Mouse (Mus musculus) intestine, embryonic 15.5 days (tissue): ENCODE data around the gene Adora1. TPM values are rescaled to one million over a fixed set of nuclear protein-coding genes. Genes with fewer than 3 reads are reported as not detected.

ENCODE experiments used
- ATAC-seq: fragments of 200-750 bp; cut with Nextera tagmentation; 2 replicates; pipeline ENCODE4 v1.8.0; 2017; ENCODE audit warnings: moderate TSS enrichment, moderate library complexity
- H3K27ac ChIP-seq: fragments of 300-500 bp; sonication (generic); 2 replicates; pipeline ENCODE4 v1.5.1; 2015; ENCODE audit warnings: mild to moderate bottlenecking, inconsistent platforms
- H3K27me3 ChIP-seq: fragments of 300-500 bp; sonication (generic); replicated peaks from 2 replicates; pipeline ENCODE4 v1.6.1; 2015; ENCODE audit warnings: inconsistent platforms
- H3K36me3 ChIP-seq: fragments of 300-500 bp; sonication (generic); 2 replicates; pipeline ENCODE4 v1.6.1; 2015; ENCODE audit warnings: inconsistent platforms
- H3K4me1 ChIP-seq: fragments of 300-500 bp; sonication (generic); replicated peaks from 2 replicates; pipeline ENCODE4 v1.6.1; 2015; ENCODE audit warnings: inconsistent platforms
- H3K4me2 ChIP-seq: fragments of 300-500 bp; sonication (generic); replicated peaks from 2 replicates; pipeline ENCODE4 v1.6.1; 2015; ENCODE audit warnings: mild to moderate bottlenecking, inconsistent platforms
- H3K4me3 ChIP-seq: fragments of 300-500 bp; sonication (generic); replicated peaks from 2 replicates; pipeline ENCODE4 v1.5.1; 2015; ENCODE audit warnings: inconsistent platforms
- H3K9ac ChIP-seq: fragments of 300-500 bp; sonication (generic); 2 replicates; pipeline ENCODE4 v1.6.1; 2015; ENCODE audit warnings: inconsistent platforms
- H3K9me3 ChIP-seq: fragments of 300-500 bp; sonication (generic); 2 replicates; pipeline ENCODE4 v1.6.1; 2016; ENCODE audit warnings: inconsistent platforms
- WGBS: fragments of 180-500 bp; shearing (Covaris S2); methylation state at CpG from one replicate; pipeline ENCODE4 v1.1.7; 2015; 5-methylcytosine and 5-hydroxymethylcytosine counted together
- polyA plus RNA-seq: library from polyadenylated mRNA; unstranded; fragments of >200 nt; fragmentation: Nextera tagmentation; extraction: Ambion mirVana; gene quantifications from 2 replicates; pipeline ENCODE4 v1.2.1, GENCODE M21; 2015

The Adora1 gene
- polyA plus RNA-seq, 1 experiment from 2014 or later: 4.0 TPM

GRCm38 (mm10) chr1:134234455-134235390, 508 bp downstream of the Adora1 start:
- peak; percentile 44 for ATAC-seq
- Histone ChIP-seq H3K36me3 (no peaks in the 10 kb centered on the region), H3K4me1 (peaks cover 24% of the 10 kb centered on the region), H3K4me2 (peak overlapping the region; percentile 90), H3K9me3 (no peaks in the 10 kb centered on the region), H3K4me3 (peak overlapping the region; percentile 41), H3K27me3 (peaks cover 34% of the 10 kb centered on the region), H3K9ac (peak overlapping the region; percentile 29), H3K27ac (no peak overlapping the region)
- WGBS: 2% methylated on average over 41 of the region's 41 CpGs

- Histone ChIP-seq H3K4me1 (peaks cover 24% of the 10 kb centered on the region), H3K4me2 (peak overlapping the region; percentile 90), H3K9ac (peak overlapping the region; percentile 29), H3K9me3 (no peaks in the 10 kb centered on the region), H3K27me3 (peaks cover 34% of the 10 kb centered on the region), H3K4me3 (peak overlapping the region; percentile 41), H3K27ac (peak overlapping the region; percentile 55; the same call in 1 of the 2 replicates), H3K36me3 (no peaks in the 10 kb centered on the region)
- ATAC-seq: no peak
- 51% methylated on average over 19 of the region's 19 CpGs for WGBS
Measured at GRCm38 (mm10) chr1:134233681-134234454, 1.4 kb downstream of the Adora1 start.

GRCm38 (mm10) chr1:134232778-134233531, 2.3 kb downstream of the Adora1 start:
- Histone ChIP-seq H3K4me1 (peaks cover 24% of the 10 kb centered on the region), H3K36me3 (no peaks in the 10 kb centered on the region), H3K4me2 (peak overlapping the region; percentile 90; the same call in 1 of the 2 replicates), H3K9me3 (no peaks in the 10 kb centered on the region), H3K27me3 (peaks cover 34% of the 10 kb centered on the region), H3K27ac (peak overlapping the region; percentile 55), H3K9ac (no peak overlapping the region), H3K4me3 (no peak overlapping the region)
- ATAC-seq: peak; percentile 78
- WGBS: 49% methylated on average over 12 of the region's 12 CpGs

GRCm38 (mm10) chr1:134232326-134232725, 2.9 kb downstream of the Adora1 start:
- Histone ChIP-seq H3K36me3 (no peaks in the 10 kb centered on the region), H3K4me2 (peak overlapping the region; percentile 90; the same call in 1 of the 2 replicates), H3K9ac (no peak overlapping the region), H3K4me1 (peaks cover 24% of the 10 kb centered on the region), H3K27ac (peak overlapping the region; percentile 38; the same call in 1 of the 2 replicates), H3K9me3 (no peaks in the 10 kb centered on the region), H3K27me3 (peaks cover 34% of the 10 kb centered on the region), H3K4me3 (no peak overlapping the region)
- 75% methylated on average over 8 of the region's 8 CpGs for WGBS
- ATAC-seq: no peak

- no peak for ATAC-seq
- peaks cover 20% of the 10 kb centered on the region for H3K4me1 ChIP-seq
- H3K27me3 ChIP-seq: peaks cover 34% of the 10 kb centered on the region
- H3K4me2 ChIP-seq: no peak overlapping the region
- no peak overlapping the region for H3K27ac ChIP-seq
- H3K9me3 ChIP-seq: no peaks in the 10 kb centered on the region
- H3K36me3 ChIP-seq: no peaks in the 10 kb centered on the region
- no peak overlapping the region for H3K4me3 ChIP-seq
- 59% methylated on average over 3 of the region's 3 CpGs for WGBS
- no peak overlapping the region for H3K9ac ChIP-seq
Measured at GRCm38 (mm10) chr1:134231681-134232080, 3.5 kb downstream of the Adora1 start.

- H3K9me3 ChIP-seq: no peaks in the 10 kb centered on the region
- H3K4me3 ChIP-seq: no peak overlapping the region
- peaks cover 20% of the 10 kb centered on the region for H3K4me1 ChIP-seq
- H3K9ac ChIP-seq: no peak overlapping the region
- no peaks in the 10 kb centered on the region for H3K36me3 ChIP-seq
- ATAC-seq: no peak
- peaks cover 33% of the 10 kb centered on the region for H3K27me3 ChIP-seq
- 86% methylated on average over 3 of the region's 3 CpGs for WGBS
- H3K27ac ChIP-seq: no peak overlapping the region
- H3K4me2 ChIP-seq: no peak overlapping the region
Measured at GRCm38 (mm10) chr1:134231270-134231669, 4.0 kb downstream of the Adora1 start.

GRCm38 (mm10) chr1:134230638-134231228, 4.5 kb downstream of the Adora1 start:
- no peaks in the 10 kb centered on the region for H3K36me3 ChIP-seq
- no peak overlapping the region for H3K27ac ChIP-seq
- no peaks in the 10 kb centered on the region for H3K9me3 ChIP-seq
- no peak for ATAC-seq
- H3K27me3 ChIP-seq: peaks cover 28% of the 10 kb centered on the region
- 81% methylated on average over 10 of the region's 10 CpGs for WGBS
- no peak overlapping the region for H3K9ac ChIP-seq
- no peak overlapping the region for H3K4me3 ChIP-seq
- peaks cover 20% of the 10 kb centered on the region for H3K4me1 ChIP-seq
- no peak overlapping the region for H3K4me2 ChIP-seq

- Histone ChIP-seq H3K36me3 (no peaks in the 10 kb centered on the region), H3K27me3 (peaks cover 20% of the 10 kb centered on the region), H3K9ac (no peak overlapping the region), H3K4me1 (peaks cover 12% of the 10 kb centered on the region), H3K4me2 (no peak overlapping the region), H3K9me3 (no peaks in the 10 kb centered on the region), H3K27ac (no peak overlapping the region), H3K4me3 (no peak overlapping the region)
- ATAC-seq: no peak
- WGBS: 73% methylated on average over 5 of the region's 5 CpGs
Measured at GRCm38 (mm10) chr1:134229806-134230575, 5.2 kb downstream of the Adora1 start.

- no peak overlapping the region for H3K4me2 ChIP-seq
- H3K4me3 ChIP-seq: no peak overlapping the region
- no peaks in the 10 kb centered on the region for H3K36me3 ChIP-seq
- ATAC-seq: peak; percentile 75
- no peak overlapping the region for H3K27ac ChIP-seq
- H3K27me3 ChIP-seq: no peaks in the 10 kb centered on the region
- H3K9me3 ChIP-seq: no peaks in the 10 kb centered on the region
- H3K9ac ChIP-seq: no peak overlapping the region
- WGBS: 61% methylated on average over 8 of the region's 8 CpGs
- H3K4me1 ChIP-seq: peaks cover 8% of the 10 kb centered on the region
Measured at GRCm38 (mm10) chr1:134226739-134227138, 8.5 kb downstream of the Adora1 start.

- no peaks in the 10 kb centered on the region for H3K9me3 ChIP-seq
- no peaks in the 10 kb centered on the region for H3K36me3 ChIP-seq
- H3K9ac ChIP-seq: no peak overlapping the region
- no peaks in the 10 kb centered on the region for H3K27me3 ChIP-seq
- no peak overlapping the region for H3K4me3 ChIP-seq
- peaks cover 8% of the 10 kb centered on the region for H3K4me1 ChIP-seq
- H3K4me2 ChIP-seq: no peak overlapping the region
- H3K27ac ChIP-seq: no peak overlapping the region
- ATAC-seq: no peak
- WGBS: 92% methylated on average over 5 of the region's 5 CpGs
Measured at GRCm38 (mm10) chr1:134225375-134225774, 9.9 kb downstream of the Adora1 start.

GRCm38 (mm10) chr1:134224649-134225227, 10.5 kb downstream of the Adora1 start:
- Histone ChIP-seq H3K27me3 (no peaks in the 10 kb centered on the region), H3K4me1 (peaks cover 8% of the 10 kb centered on the region), H3K36me3 (no peaks in the 10 kb centered on the region), H3K4me2 (no peak overlapping the region), H3K9me3 (no peaks in the 10 kb centered on the region), H3K9ac (no peak overlapping the region), H3K27ac (no peak overlapping the region), H3K4me3 (no peak overlapping the region)
- ATAC-seq: no peak
- WGBS: 81% methylated on average over 12 of the region's 12 CpGs
